Mouse (Mus musculus): ENCODE measurements around the gene Guca2b. TPM values are rescaled to one million over a fixed set of nuclear protein-coding genes. Genes with fewer than 3 reads are reported as not detected.
A peak's percentile ranks its signal among the peaks of the same experiment; 100 is the strongest.

Guca2b gene
- polyA plus RNA-seq, 1 experiment from 2014 or later: not detected

DNA sequence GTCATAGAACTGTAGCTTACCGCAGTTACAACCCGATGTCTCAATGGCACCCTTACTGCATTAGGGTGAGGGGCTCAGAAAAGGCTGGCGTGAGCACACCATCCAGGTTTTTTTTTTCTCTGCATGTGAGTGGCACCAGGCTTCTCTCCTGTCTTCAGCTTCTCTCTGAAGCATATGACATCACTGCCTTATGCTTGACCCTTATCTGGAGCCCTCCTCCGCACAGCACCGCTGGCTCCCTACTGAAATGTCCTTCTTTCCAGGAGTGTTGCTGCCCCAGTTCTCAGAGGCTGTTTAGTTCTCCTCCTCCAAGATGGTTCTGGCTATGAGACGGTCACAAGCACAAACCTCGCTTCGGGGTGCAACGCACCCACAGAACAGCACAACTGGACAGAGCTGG, 12.4 kb upstream of the Guca2b start:
- WGBS: 93% methylated on average over 9 of the region's 9 CpGs
- H3K36me3 ChIP-seq (ENCODE audit: control insufficient read depth, insufficient read depth, low read length): no peaks in the 10 kb centered on the region

DNA sequence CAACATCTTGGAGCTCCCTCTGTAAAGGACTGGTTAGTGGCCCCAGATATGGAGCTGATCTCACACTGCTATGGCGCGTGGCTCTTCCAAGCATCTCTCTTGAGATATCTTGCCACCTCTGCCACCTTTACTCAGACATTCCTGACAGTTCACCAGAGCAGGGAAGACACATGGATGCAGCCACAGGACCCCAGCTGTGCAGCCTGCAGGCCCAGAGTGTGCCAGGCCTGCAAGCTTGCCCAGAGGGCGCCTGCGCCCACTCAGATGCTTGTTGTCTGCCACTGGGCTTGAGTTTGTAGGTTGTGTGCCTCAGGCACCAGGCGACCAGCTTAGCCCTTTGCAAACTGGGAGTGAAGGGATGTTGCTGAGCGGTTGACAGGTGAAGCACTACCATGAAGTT, 12.0 kb upstream of the Guca2b start:
- no peak overlapping the region; the same call in 1 of the 2 replicates for H3K9ac ChIP-seq (ENCODE audit: low read length)
- no peak overlapping the region for H3K4me2 ChIP-seq (ENCODE audit: low read length)
- no peaks in the 10 kb centered on the region for H3K27me3 ChIP-seq (replicated peaks; ENCODE audit: control insufficient read depth, insufficient read depth, low read length)
- DNase-seq (ENCODE audit: low spot score) (no peak), ATAC-seq (no peak; the same call in 1 of the 2 replicates)
- peak overlapping the region; percentile 77 for H3K27ac ChIP-seq (ENCODE audit: low read depth, low read length)
- no peaks in the 10 kb centered on the region for H3K36me3 ChIP-seq (ENCODE audit: control insufficient read depth, insufficient read depth, low read length)
- H3K4me3 ChIP-seq (ENCODE audit: low read depth, low read length): no peak overlapping the region
- WGBS: 84% methylated on average over 6 of the region's 6 CpGs
- H3K4me1 ChIP-seq (ENCODE audit: control insufficient read depth, insufficient read depth, low read length): peaks cover 11% of the 10 kb centered on the region
- H3K9me3 ChIP-seq (replicated peaks; ENCODE audit: control insufficient read depth, low read length): no peaks in the 10 kb centered on the region

More for the DNA sequence above, 12.4 kb upstream of the Guca2b start:
- Histone ChIP-seq H3K4me3 (ENCODE audit: low read depth, low read length) (no peak overlapping the region), H3K27ac (ENCODE audit: low read depth, low read length) (peak overlapping the region; percentile 77), H3K9me3 (replicated peaks; ENCODE audit: control insufficient read depth, low read length) (no peaks in the 10 kb centered on the region), H3K9ac (ENCODE audit: low read length) (no peak overlapping the region), H3K4me2 (ENCODE audit: low read length) (no peak overlapping the region), H3K27me3 (replicated peaks; ENCODE audit: control insufficient read depth, insufficient read depth, low read length) (no peaks in the 10 kb centered on the region), H3K4me1 (ENCODE audit: control insufficient read depth, insufficient read depth, low read length) (peaks cover 11% of the 10 kb centered on the region)
- no peak for DNase-seq (ENCODE audit: low spot score)
- ATAC-seq: no peak

GRCm38 (mm10) chr4:119670210-119670555, 11.4 kb upstream of the Guca2b start:
- Histone ChIP-seq H3K4me1 (ENCODE audit: control insufficient read depth, insufficient read depth, low read length) (peaks cover 11% of the 10 kb centered on the region), H3K27me3 (replicated peaks; ENCODE audit: control insufficient read depth, insufficient read depth, low read length) (no peaks in the 10 kb centered on the region), H3K4me2 (ENCODE audit: low read length) (no peak overlapping the region), H3K27ac (ENCODE audit: low read depth, low read length) (peak overlapping the region; percentile 77), H3K9me3 (replicated peaks; ENCODE audit: control insufficient read depth, low read length) (no peaks in the 10 kb centered on the region), H3K9ac (ENCODE audit: low read length) (no peak overlapping the region; the same call in 1 of the 2 replicates), H3K4me3 (ENCODE audit: low read depth, low read length) (no peak overlapping the region), H3K36me3 (ENCODE audit: control insufficient read depth, insufficient read depth, low read length) (no peaks in the 10 kb centered on the region)
- 21% methylated on average over 7 of the region's 7 CpGs for WGBS
- DNase-seq (ENCODE audit: low spot score): peak; percentile 79
- peak; percentile 82 for ATAC-seq

DNA sequence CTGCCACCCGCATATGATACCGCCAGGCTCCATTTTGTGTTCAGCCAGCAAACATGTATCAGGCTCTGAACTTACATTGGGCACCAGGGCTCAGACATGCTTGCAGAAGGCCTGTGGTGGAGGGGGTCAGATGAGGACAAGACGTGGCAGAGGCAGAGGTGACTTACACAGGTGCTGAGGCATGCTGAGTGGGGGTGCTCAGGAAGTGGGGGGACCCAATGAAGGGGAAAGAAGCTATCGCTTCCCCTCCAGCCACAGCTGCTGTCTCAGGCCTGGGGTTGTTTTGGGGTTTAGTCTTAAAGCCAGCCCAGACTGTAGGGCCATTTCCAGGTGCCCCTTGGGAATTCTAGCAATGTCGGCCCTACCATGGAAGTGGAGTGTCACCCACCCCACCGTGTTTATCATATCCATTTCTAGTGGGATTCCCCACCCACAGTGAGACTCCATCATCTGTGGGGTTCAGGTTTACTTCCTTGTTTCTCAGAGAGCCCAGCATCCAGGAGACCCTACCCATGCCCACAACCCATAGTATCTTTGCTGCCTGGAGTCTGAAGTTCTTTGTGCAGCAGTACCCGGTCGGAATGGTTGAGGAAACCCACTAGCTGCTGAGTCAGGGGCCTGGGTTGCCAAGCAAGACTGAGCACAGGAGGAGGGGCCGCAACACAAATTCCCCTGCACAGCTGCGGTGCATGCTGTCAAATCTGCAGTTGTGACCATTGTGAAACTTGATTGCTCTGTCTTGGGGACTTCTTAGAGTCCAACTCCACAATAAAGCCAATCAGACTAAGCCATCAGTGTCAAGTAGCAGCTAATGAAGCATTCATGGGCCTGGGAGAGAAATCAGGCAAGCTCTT, 10.8 kb upstream of the Guca2b start:
- no peaks in the 10 kb centered on the region for H3K9me3 ChIP-seq (replicated peaks; ENCODE audit: control insufficient read depth, low read length)
- no peaks in the 10 kb centered on the region for H3K27me3 ChIP-seq (replicated peaks; ENCODE audit: control insufficient read depth, insufficient read depth, low read length)
- no peaks in the 10 kb centered on the region for H3K36me3 ChIP-seq (ENCODE audit: control insufficient read depth, insufficient read depth, low read length)
- WGBS: 55% methylated on average over 10 of the region's 10 CpGs
- peaks cover 11% of the 10 kb centered on the region for H3K4me1 ChIP-seq (ENCODE audit: control insufficient read depth, insufficient read depth, low read length)
- ATAC-seq: peak; percentile 80
- H3K4me2 ChIP-seq (ENCODE audit: low read length): no peak overlapping the region
- H3K4me3 ChIP-seq (ENCODE audit: low read depth, low read length): no peak overlapping the region
- H3K9ac ChIP-seq (ENCODE audit: low read length): no peak overlapping the region
- peak overlapping the region; percentile 77 for H3K27ac ChIP-seq (ENCODE audit: low read depth, low read length)
- no peak for DNase-seq (ENCODE audit: low spot score)

- Histone ChIP-seq H3K9me3 (replicated peaks; ENCODE audit: control insufficient read depth, low read length) (no peaks in the 10 kb centered on the region), H3K27me3 (replicated peaks; ENCODE audit: control insufficient read depth, insufficient read depth, low read length) (no peaks in the 10 kb centered on the region), H3K4me1 (ENCODE audit: control insufficient read depth, insufficient read depth, low read length) (peaks cover 11% of the 10 kb centered on the region), H3K9ac (ENCODE audit: low read length) (no peak overlapping the region), H3K4me3 (ENCODE audit: low read depth, low read length) (no peak overlapping the region), H3K27ac (ENCODE audit: low read depth, low read length) (peak overlapping the region; percentile 16; the same call in 1 of the 2 replicates), H3K36me3 (ENCODE audit: control insufficient read depth, insufficient read depth, low read length) (no peaks in the 10 kb centered on the region), H3K4me2 (ENCODE audit: low read length) (no peak overlapping the region)
- ATAC-seq (no peak), DNase-seq (ENCODE audit: low spot score) (no peak)
- WGBS: 70% methylated on average over 4 of the region's 4 CpGs
Measured at GRCm38 (mm10) chr4:119668596-119668995, 9.8 kb upstream of the Guca2b start.

DNA sequence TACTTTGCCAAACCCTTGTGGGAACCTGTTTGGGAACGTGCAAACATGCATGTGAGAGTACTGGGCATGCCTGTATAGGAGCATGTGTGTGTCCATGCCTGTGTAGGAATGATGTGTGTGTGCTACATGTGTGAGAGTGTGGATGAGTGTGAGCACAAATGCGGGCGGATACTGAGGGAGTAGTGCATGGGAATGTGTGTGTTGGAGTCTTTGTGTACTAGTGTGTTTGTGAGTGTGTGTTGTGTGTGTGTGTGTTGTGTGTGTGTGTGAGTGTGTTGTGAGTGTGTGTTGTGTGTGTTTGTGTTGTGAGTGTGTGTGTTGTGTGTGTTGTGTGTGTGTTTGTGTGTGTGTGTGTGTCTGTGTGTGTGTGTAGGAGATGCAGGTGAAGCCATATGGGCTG, 9.4 kb upstream of the Guca2b start:
- no peaks in the 10 kb centered on the region for H3K27me3 ChIP-seq (replicated peaks; ENCODE audit: control insufficient read depth, insufficient read depth, low read length)
- no peak overlapping the region for H3K4me2 ChIP-seq (ENCODE audit: low read length)
- H3K27ac ChIP-seq (ENCODE audit: low read depth, low read length): no peak overlapping the region
- H3K9ac ChIP-seq (ENCODE audit: low read length): no peak overlapping the region
- ATAC-seq (no peak), DNase-seq (ENCODE audit: low spot score) (no peak)
- no peaks in the 10 kb centered on the region for H3K9me3 ChIP-seq (replicated peaks; ENCODE audit: control insufficient read depth, low read length)
- H3K4me1 ChIP-seq (ENCODE audit: control insufficient read depth, insufficient read depth, low read length): peaks cover 11% of the 10 kb centered on the region
- WGBS: 90% methylated on average over 3 of the region's 3 CpGs
- H3K36me3 ChIP-seq (ENCODE audit: control insufficient read depth, insufficient read depth, low read length): no peaks in the 10 kb centered on the region
- H3K4me3 ChIP-seq (ENCODE audit: low read depth, low read length): no peak overlapping the region

- no peak overlapping the region for H3K4me2 ChIP-seq (ENCODE audit: low read length)
- no peaks in the 10 kb centered on the region for H3K36me3 ChIP-seq (ENCODE audit: control insufficient read depth, insufficient read depth, low read length)
- H3K4me3 ChIP-seq (ENCODE audit: low read depth, low read length): no peak overlapping the region
- H3K27me3 ChIP-seq (replicated peaks; ENCODE audit: control insufficient read depth, insufficient read depth, low read length): no peaks in the 10 kb centered on the region
- no peak overlapping the region for H3K9ac ChIP-seq (ENCODE audit: low read length)
- 0 out of 2 replicates have a peak, but pooled peaks have one; percentile 3 for ATAC-seq
- peak; percentile 61 for DNase-seq (ENCODE audit: low spot score)
- H3K9me3 ChIP-seq (replicated peaks; ENCODE audit: control insufficient read depth, low read length): no peaks in the 10 kb centered on the region
- no peak overlapping the region for H3K27ac ChIP-seq (ENCODE audit: low read depth, low read length)
- peaks cover 11% of the 10 kb centered on the region for H3K4me1 ChIP-seq (ENCODE audit: control insufficient read depth, insufficient read depth, low read length)
- 17% methylated on average over 5 of the region's 5 CpGs for WGBS
Measured at GRCm38 (mm10) chr4:119667454-119667853, 8.7 kb upstream of the Guca2b start.

DNA sequence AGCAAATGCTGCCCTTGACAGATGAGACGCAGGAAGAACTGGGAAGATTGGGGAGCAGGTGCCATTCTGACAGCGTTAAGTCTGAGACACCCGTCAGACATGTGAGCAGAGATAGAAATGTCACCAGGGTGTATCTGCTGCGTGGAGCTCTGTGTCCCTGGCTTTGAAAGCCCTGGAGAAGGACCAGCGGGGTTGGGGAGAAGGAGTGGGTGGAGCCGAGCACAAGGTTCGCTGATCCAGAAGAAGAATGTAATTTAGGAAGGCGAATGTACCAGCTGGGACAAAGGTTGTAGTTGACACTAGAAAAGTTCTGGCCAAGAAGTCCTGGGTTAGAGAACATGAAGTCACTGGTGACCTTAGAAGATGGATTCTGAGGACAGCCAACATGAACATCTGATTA, 7.4 kb upstream of the Guca2b start:
- peaks cover 11% of the 10 kb centered on the region for H3K4me1 ChIP-seq (ENCODE audit: control insufficient read depth, insufficient read depth, low read length)
- no peaks in the 10 kb centered on the region for H3K27me3 ChIP-seq (replicated peaks; ENCODE audit: control insufficient read depth, insufficient read depth, low read length)
- no peak overlapping the region for H3K9ac ChIP-seq (ENCODE audit: low read length)
- H3K9me3 ChIP-seq (replicated peaks; ENCODE audit: control insufficient read depth, low read length): no peaks in the 10 kb centered on the region
- no peak overlapping the region for H3K4me2 ChIP-seq (ENCODE audit: low read length)
- 29% methylated on average over 8 of the region's 8 CpGs for WGBS
- DNase-seq (ENCODE audit: low spot score) (no peak), ATAC-seq (no peak)
- H3K36me3 ChIP-seq (ENCODE audit: control insufficient read depth, insufficient read depth, low read length): no peaks in the 10 kb centered on the region
- no peak overlapping the region for H3K27ac ChIP-seq (ENCODE audit: low read depth, low read length)
- H3K4me3 ChIP-seq (ENCODE audit: low read depth, low read length): no peak overlapping the region

GRCm38 (mm10) chr4:119665166-119665565, 6.4 kb upstream of the Guca2b start:
- peaks cover 4% of the 10 kb centered on the region for H3K4me1 ChIP-seq (ENCODE audit: control insufficient read depth, insufficient read depth, low read length)
- no peak overlapping the region for H3K4me3 ChIP-seq (ENCODE audit: low read depth, low read length)
- H3K4me2 ChIP-seq (ENCODE audit: low read length): no peak overlapping the region
- DNase-seq (ENCODE audit: low spot score): no peak
- no peaks in the 10 kb centered on the region for H3K36me3 ChIP-seq (ENCODE audit: control insufficient read depth, insufficient read depth, low read length)
- H3K27ac ChIP-seq (ENCODE audit: low read depth, low read length): no peak overlapping the region
- ATAC-seq: no peak
- 94% methylated on average over 2 of the region's 2 CpGs for WGBS
- H3K9ac ChIP-seq (ENCODE audit: low read length): no peak overlapping the region
- no peaks in the 10 kb centered on the region for H3K27me3 ChIP-seq (replicated peaks; ENCODE audit: control insufficient read depth, insufficient read depth, low read length)
- H3K9me3 ChIP-seq (replicated peaks; ENCODE audit: control insufficient read depth, low read length): no peaks in the 10 kb centered on the region
